Mouse (Mus musculus) ZHBTc4 (cell line): Measurements from ENCODE around the gene Pygo2.

Experiments used
- DNase-seq: peaks from one replicate; pipeline ENCODE4 v3.0.0-alpha.2; 2011; ENCODE audit warnings: low read depth, low spot score

The Pygo2 gene

DNA sequence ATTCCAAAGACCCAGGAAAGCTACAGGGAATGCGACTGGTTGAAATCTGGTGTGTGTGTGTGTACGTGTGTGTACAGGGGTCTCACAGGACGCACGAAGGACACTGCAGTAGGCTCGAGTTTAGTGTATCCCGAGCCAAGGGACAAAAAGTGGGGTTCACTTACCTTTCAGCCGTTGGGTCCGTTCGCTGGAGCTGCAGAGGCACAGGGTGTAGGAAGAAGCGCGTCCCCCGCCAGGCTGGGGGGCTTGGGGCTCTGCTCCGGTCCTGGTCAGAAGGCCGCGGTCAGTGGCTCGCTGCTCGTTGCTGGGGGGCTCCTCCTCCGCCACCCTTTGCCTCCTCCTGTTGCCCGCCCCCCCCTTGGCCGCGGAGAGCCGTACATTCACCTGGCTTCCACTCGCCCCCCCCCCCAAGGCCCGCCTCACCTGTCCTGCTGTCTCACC, 37.1 kb upstream of the Pygo2 start:
- no peak for DNase-seq

DNA sequence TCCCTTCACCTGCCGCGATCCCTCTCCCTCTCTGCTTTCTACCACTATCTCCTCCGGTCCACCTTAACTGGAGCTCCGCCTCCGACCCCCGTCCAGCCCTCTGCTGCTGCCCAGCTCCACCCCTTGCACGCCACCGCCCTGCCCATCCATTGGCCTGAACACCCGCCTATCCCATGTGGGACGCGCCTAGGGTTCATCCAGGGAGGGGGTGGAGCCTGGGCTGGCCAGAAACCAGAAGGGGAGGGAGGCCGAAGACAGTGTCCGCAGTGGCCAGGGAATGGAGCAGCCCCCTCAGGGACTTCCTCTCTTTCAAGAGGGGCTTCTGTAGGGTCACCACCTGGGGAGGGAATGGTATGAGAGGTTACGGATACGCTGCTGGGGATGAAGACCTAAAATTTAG, 36.4 kb upstream of the Pygo2 start:
- DNase-seq = peak; percentile 98

DNA sequence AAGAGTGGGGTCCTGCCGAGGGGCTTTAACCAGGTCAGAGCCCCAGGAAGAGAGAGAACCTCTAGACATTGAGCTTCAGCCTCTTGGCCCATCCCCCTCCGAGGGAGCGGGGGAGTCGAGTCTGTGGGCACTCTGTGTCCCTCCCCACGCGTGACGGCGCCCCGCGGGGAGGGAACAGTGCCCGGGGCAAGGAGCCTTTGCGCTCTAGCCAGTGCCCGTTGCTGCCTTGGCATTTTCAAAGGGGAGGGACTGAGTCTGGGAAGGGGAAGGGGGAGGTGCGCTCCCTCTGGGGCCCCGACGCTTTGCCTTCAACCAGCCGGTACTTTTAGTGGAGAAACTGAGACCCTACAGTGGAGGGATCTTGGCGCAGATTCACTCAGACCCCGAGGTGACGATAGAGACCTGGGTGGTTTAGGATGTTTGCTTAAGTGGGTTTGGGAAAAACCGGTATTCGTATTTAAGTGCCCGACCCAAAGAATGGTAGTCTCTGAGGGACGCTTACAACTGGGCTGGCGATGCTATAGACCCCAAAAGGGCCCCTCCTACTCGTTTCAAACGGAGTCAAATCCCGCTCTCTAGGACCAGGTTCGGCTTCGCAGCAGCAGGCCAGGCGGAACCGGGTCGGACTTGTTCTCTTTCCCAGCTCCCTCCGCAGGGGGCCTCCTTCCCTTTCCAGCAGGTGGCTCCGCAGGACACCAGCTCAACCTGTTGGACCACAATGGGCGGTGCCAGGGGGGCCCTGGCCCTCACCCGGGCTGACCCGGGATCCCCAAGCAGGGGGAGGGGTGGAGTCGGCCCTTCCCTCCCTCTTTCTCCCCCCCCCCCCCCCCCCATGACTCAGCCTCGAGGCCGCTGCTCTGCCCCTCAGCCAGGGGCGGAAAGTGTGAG, 35.8 kb upstream of the Pygo2 start, which contains the start of gene Zbtb7b:
TSS of gene Zbtb7b (minus strand) at position 771 of the 888 bp plus-strand sequence.
- peak; percentile 82 for DNase-seq

DNA sequence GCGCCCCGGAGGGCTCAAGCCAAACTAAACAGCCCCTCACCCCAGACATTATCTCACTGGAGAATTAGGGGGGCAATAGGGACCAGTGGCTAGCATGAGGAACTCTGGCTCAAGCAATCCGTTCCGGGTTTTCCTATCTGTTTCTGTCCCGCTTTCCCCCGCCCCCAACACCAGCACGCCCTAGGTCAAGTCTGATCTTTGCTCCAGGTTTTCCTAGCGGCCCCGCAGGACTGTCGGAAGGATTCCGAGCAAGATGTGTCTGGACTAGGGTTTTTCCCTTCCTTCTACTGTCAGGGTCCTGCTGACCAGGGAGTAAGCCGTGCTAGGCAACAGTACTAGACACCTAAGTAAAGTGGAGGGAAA, 35.1 kb upstream of the Pygo2 start:
- peak; percentile 95 for DNase-seq

DNA sequence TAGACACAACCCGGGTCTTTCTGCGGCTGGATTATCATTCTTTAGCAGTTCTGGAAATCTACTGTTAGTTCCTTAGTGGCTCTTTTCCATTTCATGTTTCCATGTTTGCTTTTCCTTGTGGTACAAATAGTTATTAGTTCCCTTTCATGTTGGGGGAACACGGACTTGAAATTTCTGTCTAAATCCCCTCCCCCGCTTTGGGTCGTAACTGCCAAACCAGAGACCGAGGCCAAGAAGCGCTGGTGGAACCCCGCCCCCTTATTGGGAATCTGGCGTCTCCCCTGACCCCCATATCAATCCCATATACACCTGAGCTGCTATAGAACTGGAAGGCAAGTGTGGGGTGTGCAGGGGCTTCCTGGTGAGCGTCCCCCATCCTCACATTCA, 34.6 kb upstream of the Pygo2 start:
- DNase-seq = no peak

DNA sequence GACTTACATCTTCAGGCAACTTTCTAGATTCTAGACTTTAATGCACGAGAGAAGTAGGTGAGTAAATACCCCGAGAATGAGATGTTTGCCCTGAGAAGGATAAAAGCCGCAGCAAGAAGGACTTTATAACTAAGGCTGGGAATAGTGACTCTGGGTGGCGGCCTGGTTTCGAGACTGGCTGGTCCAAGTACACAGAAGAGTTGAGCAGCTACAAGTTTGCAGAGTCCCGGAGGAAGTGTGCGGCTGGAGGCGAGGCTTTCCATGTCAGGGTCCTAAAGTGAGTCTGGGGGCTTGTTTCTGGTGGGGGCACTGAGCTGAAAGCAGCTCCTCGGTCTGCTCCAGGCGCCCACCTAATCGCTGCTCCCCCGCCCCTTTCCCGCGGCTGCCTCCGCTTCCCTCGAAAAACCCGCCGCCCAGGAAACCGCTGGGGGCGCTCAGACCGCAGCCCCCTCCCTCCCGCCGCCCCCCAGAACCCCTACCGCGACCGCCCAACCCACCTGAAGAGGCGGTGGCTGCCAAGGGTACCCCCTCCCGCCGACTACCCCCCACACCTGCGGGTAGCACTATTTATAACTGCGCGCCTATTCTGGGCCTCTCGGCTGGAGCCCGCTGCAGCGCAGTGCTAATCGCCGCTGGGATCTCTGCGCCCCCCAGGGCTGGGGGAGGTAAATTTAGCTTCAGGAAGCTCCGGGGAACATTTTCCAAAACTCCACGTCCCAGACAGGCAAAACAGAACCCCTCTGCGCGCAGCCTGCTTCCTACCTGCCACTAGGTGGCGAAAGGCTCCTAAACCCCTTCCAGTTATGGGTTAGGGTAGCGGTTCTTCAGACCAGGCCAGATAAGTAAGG, 34.0 kb upstream of the Pygo2 start:
- peak; percentile 91 for DNase-seq

DNA sequence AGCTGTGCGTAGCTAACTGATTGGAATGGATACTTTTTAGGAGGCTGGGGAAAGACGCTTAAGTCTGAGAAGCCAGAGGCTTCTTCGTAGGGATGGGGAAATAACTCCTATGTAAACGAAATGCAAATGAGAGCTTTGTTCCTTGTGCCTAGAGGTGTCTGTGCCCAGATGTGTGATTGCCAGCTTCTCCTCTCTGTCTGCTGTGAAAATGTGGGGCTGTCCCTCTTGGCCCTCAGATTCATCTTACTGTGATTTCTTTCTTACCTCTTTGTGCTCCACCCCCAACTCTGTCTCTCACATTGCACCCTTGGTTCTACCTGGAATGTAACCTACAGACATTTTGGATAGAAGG, 33.4 kb upstream of the Pygo2 start:
- no peak for DNase-seq

DNA sequence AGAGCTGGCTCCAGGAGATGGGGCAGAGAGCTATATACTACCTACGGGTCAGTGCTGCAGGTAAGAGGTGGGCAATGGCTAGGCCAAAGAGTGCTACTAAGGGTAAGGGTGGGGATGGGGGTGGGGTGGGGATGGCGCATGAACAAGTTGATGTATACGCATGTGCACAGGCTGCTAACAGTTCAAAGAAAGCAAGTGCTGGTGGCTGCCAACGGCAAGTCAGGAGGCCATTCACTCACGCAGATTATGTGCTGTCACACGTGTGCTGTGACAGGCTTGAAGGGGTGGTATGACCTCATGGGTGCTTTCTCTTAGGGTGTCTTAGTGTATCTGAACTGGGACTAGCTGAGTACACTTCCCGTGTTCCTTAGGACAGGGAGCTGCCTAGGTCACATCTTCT, 28.7 kb upstream of the Pygo2 start:
- DNase-seq = no peak

DNA sequence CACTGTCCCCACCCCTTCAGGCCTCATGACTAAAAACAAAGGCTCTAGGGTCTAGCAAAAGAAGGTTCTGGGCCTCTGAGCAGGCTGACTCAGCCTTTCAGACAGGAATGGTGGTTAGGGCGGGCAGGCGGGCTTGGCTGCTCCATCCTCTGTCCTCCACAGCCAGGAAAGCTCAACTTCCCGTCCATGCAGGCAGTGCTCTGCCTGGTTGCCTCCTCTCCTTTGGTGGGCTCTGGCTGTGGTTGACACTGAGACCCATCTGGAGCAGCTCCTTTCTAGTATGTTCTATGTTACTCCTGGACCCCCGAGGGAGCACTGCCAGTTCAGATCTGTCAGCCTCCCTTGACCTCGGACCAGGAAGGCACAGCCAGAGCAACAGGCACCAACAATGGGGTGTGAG, 27.3 kb upstream of the Pygo2 start, which contains the start of gene Lenep:
TSS of gene Lenep (minus strand) at position 101 of the 400 bp plus-strand sequence.
- no peak for DNase-seq

DNA sequence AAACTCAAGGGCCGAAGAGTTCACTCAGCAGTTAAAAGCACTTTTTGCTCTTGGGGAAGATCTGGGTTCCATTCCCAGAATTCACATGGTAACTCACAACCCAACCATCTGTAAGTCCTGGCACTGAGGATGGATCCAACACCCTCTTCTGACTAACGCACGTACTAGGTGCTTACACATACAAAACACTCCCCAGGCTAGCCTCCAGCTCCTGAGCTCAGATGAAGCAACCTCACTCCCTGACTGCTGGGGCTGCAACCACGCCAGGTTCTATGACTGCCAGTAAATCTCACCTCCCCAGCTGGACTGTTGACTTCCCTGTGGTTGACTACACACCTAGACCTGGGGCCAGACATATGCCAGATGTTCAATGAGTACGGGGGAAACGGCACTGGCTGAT, 23.1 kb upstream of the Pygo2 start:
- no peak for DNase-seq

DNA sequence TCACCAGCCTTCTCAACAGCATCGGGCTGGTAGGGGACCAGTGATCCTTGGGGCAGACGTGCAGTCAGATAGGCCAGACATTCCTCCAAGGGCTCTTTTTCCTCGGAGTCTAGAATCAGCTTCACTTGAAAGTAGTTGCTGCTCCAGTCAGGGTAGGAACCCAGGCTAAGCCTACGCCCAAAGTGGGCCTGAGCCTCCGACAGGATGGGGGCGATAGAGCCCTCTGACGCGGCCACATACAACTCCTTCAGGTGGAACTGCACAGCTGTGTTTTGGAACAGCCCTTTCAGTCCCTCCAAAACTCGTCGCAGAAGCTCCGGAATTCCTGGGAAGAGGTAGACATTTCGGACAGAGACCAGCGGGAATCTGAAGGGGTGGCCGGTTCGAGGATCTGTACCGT, 21.6 kb upstream of the Pygo2 start:
- DNase-seq = peak; percentile 64

DNA sequence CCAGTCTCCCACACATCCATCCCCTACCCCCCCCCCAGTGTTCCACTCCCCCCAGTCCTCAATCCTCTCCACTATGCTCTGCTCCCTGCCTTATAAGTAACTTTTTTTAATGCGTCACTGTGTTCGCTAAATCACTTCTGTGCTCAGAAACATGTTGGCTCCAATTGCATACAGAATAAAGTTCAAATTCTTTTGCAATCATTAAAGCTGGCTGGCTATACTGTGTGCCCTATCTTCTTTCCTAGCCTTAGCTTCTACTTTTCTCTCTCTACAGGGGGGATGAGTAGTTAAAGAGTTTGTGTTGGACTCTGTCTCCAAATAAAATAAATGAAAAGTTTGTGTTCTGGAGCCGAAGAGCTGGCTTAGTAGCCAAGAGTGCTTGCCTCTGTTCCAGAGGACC, 20.3 kb upstream of the Pygo2 start:
- no peak for DNase-seq

DNA sequence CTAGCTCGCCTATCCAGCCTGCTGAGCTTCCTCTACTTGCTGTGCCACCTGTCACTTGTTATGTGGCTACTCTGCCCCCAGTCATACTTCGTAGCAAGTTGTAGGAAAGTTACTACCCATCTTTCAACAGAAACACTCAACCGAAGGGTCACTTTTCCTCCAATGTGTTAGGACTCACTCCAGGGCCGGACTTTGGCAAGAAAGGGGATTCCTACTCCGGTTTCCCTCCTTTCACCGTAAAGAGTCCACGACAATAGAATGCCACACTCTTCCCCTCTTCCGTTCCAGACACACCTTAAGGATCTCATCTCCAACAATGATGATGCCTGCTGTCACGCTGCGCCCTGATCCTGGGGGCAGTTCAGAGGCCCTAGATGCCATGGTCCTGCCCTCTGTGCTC, 19.1 kb upstream of the Pygo2 start:
- DNase-seq = no peak

DNA sequence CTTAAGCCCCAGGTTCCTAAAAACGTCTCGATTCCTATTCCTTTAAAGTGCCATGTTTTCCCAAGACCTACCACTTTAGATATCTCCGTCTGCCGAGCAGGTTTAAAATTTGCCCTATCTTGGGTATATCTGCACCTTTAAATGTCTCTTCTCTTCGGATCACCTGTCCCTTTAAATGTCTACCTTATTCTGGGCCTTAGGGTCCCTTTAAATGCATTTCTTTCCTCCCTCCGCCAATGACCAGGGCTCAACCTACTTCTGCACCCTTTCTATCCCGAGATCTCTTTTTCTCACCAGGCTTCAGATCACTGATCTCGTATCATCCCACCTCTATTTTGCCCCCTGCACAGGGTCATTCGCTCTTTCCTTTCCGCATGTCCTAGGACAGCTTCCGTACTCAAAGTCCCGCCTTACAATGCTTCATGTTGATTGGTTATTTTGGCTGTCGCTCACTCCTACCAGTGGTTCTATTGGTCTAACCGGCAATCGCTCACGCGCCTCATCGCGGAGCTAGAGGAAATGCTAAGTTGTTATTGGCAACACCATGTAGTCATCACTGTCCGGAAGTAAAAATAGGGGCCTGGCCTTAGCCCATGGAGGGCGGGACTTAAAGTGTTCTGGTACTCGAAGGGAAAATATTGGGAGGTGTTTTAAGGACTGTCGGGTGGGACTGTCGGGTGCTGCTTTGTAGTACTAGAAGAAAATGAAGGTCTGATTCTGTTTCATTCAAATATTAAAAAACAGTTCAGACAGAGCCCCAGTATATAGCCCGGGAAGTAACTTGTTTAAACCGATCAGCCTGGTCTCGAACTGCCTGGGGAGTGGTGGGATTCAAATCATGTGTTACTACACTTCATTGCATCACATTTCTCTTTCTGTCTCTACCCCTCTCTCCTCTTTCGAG, 18.3 kb upstream of the Pygo2 start, which contains the start of gene Flad1:
TSS of gene Flad1 (minus strand) at position 381 of the 904 bp plus-strand sequence.
- DNase-seq = peak; percentile 100

DNA sequence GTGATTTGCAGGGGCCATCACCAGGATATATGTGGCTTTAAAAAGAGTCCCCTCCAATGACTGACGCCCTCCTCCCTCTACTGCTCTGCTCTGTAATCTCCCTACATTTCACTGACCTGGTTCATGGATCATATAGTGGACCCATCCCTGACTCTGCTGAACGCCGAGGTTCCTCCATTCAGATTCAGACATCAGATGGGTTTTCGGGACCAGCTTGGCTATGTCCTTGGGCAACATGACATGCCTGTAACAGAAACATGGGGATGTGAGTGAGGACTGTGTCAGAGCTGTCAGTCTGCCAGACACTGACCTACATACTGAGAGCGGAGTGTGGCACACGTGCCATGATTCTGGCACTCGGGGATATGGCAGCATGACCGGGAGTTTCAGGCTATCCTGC, 13.9 kb upstream of the Pygo2 start:
- no peak for DNase-seq

DNA sequence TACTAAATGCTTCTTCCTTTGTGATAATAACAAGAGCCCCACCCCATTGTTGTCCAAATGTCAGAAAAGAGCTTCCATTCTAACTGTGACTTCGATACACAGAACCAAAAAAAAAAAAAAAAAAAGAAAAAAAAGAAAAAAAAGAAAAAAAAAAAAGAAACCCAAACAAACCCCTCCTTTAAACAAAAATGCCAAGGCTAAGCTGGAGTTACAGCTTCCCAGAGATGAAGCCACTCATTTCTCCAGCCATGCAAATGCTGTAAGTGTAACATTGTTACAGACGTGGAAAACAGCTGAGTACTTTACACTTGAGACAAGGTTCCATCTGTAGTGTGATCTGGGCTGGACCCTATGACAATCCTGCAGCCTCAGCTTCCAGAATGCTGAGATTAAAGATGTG, 12.9 kb upstream of the Pygo2 start:
- no peak for DNase-seq

DNA sequence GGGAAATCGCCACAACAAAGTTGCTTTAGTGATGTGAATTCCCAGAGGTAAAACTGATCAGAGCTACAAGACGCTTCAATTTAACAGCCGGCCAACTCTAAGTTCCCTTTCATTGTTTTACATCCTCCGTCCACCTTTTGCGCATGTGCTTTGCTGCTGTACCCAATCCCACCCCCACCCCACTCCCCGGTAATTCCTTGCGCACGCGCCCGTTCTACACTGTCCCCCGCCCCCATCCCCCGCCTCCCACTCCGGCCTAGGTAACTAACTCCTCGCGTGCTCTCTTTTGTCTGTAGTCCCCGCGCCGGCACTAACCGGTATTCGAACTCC, 12.2 kb upstream of the Pygo2 start:
- DNase-seq = no peak

DNA sequence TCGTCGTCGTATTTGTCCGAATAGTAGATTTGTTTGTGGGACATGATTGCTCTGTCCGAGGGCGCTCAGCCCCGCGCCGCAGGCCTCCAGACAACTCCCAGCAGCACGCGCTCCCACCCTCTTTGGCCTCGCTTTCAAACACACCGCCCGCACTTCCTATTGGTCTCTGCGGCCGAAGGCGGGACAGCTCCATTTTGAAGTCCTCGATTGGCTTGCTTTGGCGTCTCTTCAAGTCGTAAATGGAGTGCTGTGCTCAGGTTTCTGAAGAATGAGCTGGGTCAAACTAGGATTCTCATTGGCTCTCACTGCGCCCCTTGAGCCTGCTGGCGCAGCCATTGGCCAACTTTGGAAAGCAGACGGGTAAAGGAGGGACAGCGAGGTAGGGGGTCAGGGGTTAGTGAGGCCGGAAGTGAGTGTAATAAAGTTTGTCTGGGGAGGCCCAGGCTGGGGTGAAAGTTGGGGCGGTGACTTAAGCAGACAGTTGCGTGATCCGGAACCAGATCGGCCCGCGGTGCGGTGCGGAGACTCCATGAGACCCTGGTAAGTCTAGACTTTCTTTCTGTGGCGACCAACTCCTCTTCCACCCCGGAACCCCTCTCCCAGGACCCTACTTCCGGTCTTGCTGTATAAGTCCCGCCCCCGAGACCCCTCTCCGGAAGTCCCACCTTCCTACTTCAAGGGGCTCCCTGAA, 11.7 kb upstream of the Pygo2 start, which contains the start of the genes Cks1b and Shc1:
TSS of gene Cks1b (minus strand) at position 214 of the 691 bp plus-strand sequence.
TSS of gene Shc1 (plus strand) at position 274 of the 691 bp plus-strand sequence.
- peak; percentile 100 for DNase-seq

DNA sequence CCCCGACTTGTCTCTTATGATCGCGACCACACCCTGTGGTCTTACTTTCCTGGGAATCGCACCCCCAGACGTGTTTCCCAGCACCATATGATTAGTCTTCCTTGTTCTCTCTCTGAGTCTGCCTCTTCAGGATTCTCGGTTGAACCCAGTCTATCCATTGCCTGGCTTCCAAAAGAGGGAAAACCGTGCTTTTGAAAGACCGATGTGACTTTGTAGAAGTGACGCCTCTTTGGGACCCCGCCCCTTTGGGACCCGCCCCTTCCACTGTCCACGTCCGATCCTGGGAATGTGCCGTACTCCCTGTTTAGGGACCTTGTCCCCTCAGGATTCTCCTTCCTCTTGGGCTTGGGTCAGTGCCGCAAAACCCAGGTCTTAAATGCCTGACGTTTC, 11.2 kb upstream of the Pygo2 start:
- peak; percentile 89 for DNase-seq

DNA sequence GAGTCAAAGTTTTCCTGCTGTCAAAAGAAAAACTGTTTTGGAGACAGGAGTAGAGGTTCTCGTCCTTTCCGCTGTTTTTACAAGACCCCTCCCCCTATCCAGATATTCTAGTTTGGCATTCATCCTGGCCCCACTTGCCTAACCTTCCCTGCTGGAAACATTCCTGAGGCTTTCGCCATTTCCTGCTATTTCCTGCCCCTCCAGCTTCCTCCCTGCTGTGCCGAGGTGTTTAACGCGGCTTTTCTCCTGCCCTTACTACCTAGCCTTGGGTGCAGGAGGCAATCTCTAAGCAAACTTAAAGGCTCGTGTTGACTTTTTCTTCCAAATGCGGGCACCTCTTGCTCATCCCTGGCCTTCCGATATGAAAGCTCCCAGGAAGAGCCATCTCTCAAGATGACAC, 10.4 kb upstream of the Pygo2 start:
- peak; percentile 90 for DNase-seq

DNA sequence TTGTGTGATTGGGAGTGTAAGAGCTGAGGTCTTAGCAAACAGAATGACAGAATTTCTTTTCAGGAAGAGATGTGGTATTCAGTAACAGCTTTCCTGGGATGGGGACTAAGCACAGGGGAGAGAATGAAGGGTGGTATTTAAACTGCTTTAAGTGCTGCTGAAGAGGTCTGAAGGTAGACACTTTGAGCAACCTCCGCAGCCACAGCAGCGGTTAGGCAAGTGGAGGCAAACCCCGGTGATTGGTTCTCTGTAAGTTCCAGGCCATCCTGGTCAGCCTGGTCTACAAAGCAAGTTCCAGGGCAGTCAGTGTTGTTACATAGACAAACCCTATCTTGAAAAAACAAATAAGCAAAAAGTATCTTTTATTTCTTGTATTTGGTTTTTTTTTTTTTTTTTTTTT, 10.0 kb upstream of the Pygo2 start:
- DNase-seq = no peak
